Mouse (Mus musculus) neural tube, embryonic 13.5 days (tissue): ENCODE results near the gene Pakap. TPM values are rescaled to one million over a fixed set of nuclear protein-coding genes. Genes with fewer than 3 reads are reported as not detected.

Source experiments
- ATAC-seq: fragments of 200-750 bp; cut with Nextera tagmentation; 2 replicates; pipeline ENCODE4 v1.8.0; 2017; ENCODE audit warnings: low read depth, mild to moderate bottlenecking, moderate TSS enrichment, moderate library complexity
- H3K27ac ChIP-seq: fragments of 300-500 bp; sonication (generic); replicated peaks from 2 replicates; pipeline ENCODE4 v1.5.1; 2015; ENCODE audit warnings: moderate library complexity, mild to moderate bottlenecking, inconsistent platforms
- H3K27me3 ChIP-seq: fragments of 300-500 bp; sonication (generic); 2 replicates; pipeline ENCODE4 v1.6.1; 2015; ENCODE audit warnings: mild to moderate bottlenecking, inconsistent platforms
- H3K36me3 ChIP-seq: fragments of 300-500 bp; sonication (generic); 2 replicates; pipeline ENCODE4 v1.6.1; 2015; ENCODE audit warnings: mild to moderate bottlenecking, inconsistent platforms
- H3K4me1 ChIP-seq: fragments of 300-500 bp; sonication (generic); replicated peaks from 2 replicates; pipeline ENCODE4 v1.6.1; 2015; ENCODE audit warnings: inconsistent platforms
- H3K4me2 ChIP-seq: fragments of 300-500 bp; sonication (generic); 2 replicates; pipeline ENCODE4 v1.6.1; 2015; ENCODE audit warnings: inconsistent platforms, mild to moderate bottlenecking, moderate library complexity
- H3K4me3 ChIP-seq: fragments of 300-500 bp; sonication (generic); 2 replicates; pipeline ENCODE4 v1.5.1; 2015; ENCODE audit warnings: mild to moderate bottlenecking, inconsistent platforms
- H3K9ac ChIP-seq: fragments of 300-500 bp; sonication (generic); 2 replicates; pipeline ENCODE4 v1.6.1; 2015; ENCODE audit warnings: moderate library complexity, mild to moderate bottlenecking, inconsistent platforms
- H3K9me3 ChIP-seq: fragments of 300-500 bp; sonication (generic); 2 replicates; pipeline ENCODE4 v1.6.1; 2016; ENCODE audit warnings: inconsistent platforms
- WGBS: fragments of 180-500 bp; shearing (Covaris S2); methylation state at CpG from one replicate; pipeline ENCODE4 v1.1.7; 2015; 5-methylcytosine and 5-hydroxymethylcytosine counted together
- polyA plus RNA-seq: library from polyadenylated mRNA; unstranded; fragments of >200 nt; fragmentation: Nextera tagmentation; extraction: Ambion mirVana; gene quantifications from 2 replicates; pipeline ENCODE4 v1.2.1, GENCODE M21; 2015

Pakap gene
- polyA plus RNA-seq, 1 experiment from 2014 or later: 9.1 TPM

- H3K4me1 ChIP-seq: 0 out of 2 replicates have a peak, but pooled peaks cover 5% of the 10 kb centered on the region
- no peak overlapping the region for H3K27ac ChIP-seq
- no peaks in the 10 kb centered on the region for H3K36me3 ChIP-seq
- no peak overlapping the region for H3K4me2 ChIP-seq
- H3K27me3 ChIP-seq: no peaks in the 10 kb centered on the region
- WGBS: 95% methylated on average over 2 of the region's 2 CpGs
- ATAC-seq: no peak
- H3K9me3 ChIP-seq: no peaks in the 10 kb centered on the region
- H3K9ac ChIP-seq: no peak overlapping the region
- H3K4me3 ChIP-seq: no peak overlapping the region
These were observed 10.9 kb upstream of the Pakap start for GRCm38 (mm10) chr4:57557102-57557501.

DNA sequence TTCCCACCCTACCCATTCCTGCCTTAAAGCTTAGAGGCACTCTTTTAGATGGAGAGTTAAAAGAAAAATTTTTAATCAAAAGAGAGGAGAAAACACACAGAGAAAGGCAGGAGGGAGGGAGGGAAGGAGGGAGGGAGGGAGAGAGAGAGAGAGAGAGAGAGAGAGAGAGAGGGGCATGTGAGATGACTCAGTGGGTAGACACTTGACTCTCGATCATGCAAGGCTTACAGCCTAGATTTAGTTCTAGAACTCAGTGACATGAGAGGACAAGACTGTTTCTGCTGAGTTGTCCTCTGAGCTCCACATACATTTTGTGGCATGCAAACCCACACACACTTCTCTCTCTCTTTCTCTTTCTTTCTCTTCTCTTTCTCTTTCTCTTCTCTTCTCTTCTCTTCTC, 8.5 kb upstream of the Pakap start:
- ATAC-seq: no peak
- Histone ChIP-seq H3K4me1 (0 out of 2 replicates have a peak, but pooled peaks cover 5% of the 10 kb centered on the region), H3K4me3 (no peak overlapping the region), H3K9me3 (no peaks in the 10 kb centered on the region), H3K27me3 (no peaks in the 10 kb centered on the region), H3K4me2 (no peak overlapping the region), H3K27ac (no peak overlapping the region), H3K9ac (no peak overlapping the region), H3K36me3 (no peaks in the 10 kb centered on the region)
- WGBS: 77% methylated on average over 1 of the region's 1 CpGs

DNA sequence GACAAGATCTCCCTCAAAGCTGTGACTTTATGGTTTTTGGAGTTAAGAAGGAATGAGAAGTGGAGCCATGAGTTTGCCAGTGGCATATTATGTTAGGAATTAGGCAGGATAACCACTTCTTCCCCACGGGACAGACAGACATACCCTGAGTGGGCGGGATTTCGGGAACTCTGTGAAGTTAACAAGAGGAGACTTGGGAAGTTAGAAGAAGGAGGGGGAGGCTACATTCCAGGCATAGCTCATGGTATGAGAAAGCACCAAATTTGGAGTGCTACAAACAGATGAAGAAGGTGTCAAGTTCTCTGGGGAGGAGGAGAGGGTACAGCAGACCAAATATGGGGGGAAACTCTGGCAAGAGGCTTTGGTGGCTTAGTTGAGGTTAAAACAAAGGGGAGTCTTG, 8.0 kb upstream of the Pakap start:
- Histone ChIP-seq H3K4me1 (0 out of 2 replicates have a peak, but pooled peaks cover 5% of the 10 kb centered on the region), H3K4me2 (no peak overlapping the region), H3K9ac (no peak overlapping the region), H3K36me3 (no peaks in the 10 kb centered on the region), H3K27ac (no peak overlapping the region), H3K9me3 (no peaks in the 10 kb centered on the region), H3K4me3 (no peak overlapping the region), H3K27me3 (no peaks in the 10 kb centered on the region)
- WGBS: 74% methylated on average over 3 of the region's 3 CpGs
- ATAC-seq: no peak

GRCm38 (mm10) chr4:57561055-57561454, 6.9 kb upstream of the Pakap start:
- no peak overlapping the region for H3K4me3 ChIP-seq
- H3K27me3 ChIP-seq: 0 out of 2 replicates have a peak, but pooled peaks cover 3% of the 10 kb centered on the region
- H3K27ac ChIP-seq: no peak overlapping the region
- H3K9me3 ChIP-seq: no peaks in the 10 kb centered on the region
- 0 out of 2 replicates have a peak, but pooled peaks cover 4% of the 10 kb centered on the region for H3K4me1 ChIP-seq
- H3K4me2 ChIP-seq: no peak overlapping the region
- no peak overlapping the region for H3K9ac ChIP-seq
- 74% methylated on average over 6 of the region's 6 CpGs for WGBS
- H3K36me3 ChIP-seq: no peaks in the 10 kb centered on the region
- no peak for ATAC-seq

DNA sequence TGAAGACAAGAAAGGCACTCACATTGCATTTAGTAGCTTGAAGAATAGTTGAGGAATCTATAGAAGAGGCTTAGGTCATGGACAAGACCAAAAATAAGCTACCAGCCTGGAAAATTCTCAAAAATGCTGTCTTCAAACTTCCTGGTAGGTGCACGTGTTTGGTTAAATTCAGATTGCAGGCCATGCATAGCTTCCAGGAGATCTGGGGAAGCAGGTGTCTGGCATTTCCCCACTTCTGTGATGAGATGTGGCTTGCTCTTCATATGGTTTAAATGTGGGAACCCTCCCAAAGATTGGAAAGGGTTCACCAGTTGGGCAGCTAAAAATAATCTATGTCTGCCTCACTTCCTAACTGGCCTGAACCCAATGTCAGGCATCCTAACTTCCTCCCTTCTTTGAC, 2.7 kb upstream of the Pakap start:
- H3K27me3 ChIP-seq: peaks cover 24% of the 10 kb centered on the region
- no peak overlapping the region for H3K9ac ChIP-seq
- H3K36me3 ChIP-seq: no peaks in the 10 kb centered on the region
- no peak for ATAC-seq
- no peak overlapping the region for H3K4me2 ChIP-seq
- 87% methylated on average over 1 of the region's 1 CpGs for whole genome bisulfite sequencing
- H3K4me1 ChIP-seq: peaks cover 16% of the 10 kb centered on the region
- H3K4me3 ChIP-seq: no peak overlapping the region
- H3K9me3 ChIP-seq: no peaks in the 10 kb centered on the region
- no peak overlapping the region for H3K27ac ChIP-seq

GRCm38 (mm10) chr4:57565811-57566210, 2.2 kb upstream of the Pakap start:
- Histone ChIP-seq H3K4me1 (peaks cover 16% of the 10 kb centered on the region), H3K4me2 (no peak overlapping the region), H3K4me3 (no peak overlapping the region), H3K27ac (no peak overlapping the region), H3K27me3 (peaks cover 24% of the 10 kb centered on the region), H3K9ac (no peak overlapping the region), H3K9me3 (no peaks in the 10 kb centered on the region), H3K36me3 (no peaks in the 10 kb centered on the region)
- 57% methylated on average over 2 of the region's 2 CpGs for WGBS
- ATAC-seq: no peak

- Histone ChIP-seq H3K4me3 (peak overlapping the region; percentile 45), H3K9ac (peak overlapping the region; percentile 68), H3K27ac (peak overlapping the region; percentile 47), H3K4me2 (peak overlapping the region; percentile 75), H3K36me3 (no peaks in the 10 kb centered on the region), H3K4me1 (peaks cover 16% of the 10 kb centered on the region), H3K9me3 (no peaks in the 10 kb centered on the region), H3K27me3 (peaks cover 24% of the 10 kb centered on the region)
- peak; percentile 74 for ATAC-seq
- WGBS: 53% methylated on average over 18 of the region's 19 CpGs
These were observed 489 bp downstream of the Pakap start for GRCm38 (mm10) chr4:57568268-57569068.

- peak overlapping the region; percentile 68 for H3K9ac ChIP-seq
- H3K4me1 ChIP-seq: peaks cover 16% of the 10 kb centered on the region
- peak overlapping the region; percentile 75 for H3K4me2 ChIP-seq
- no peak for ATAC-seq
- H3K9me3 ChIP-seq: no peaks in the 10 kb centered on the region
- no peaks in the 10 kb centered on the region for H3K36me3 ChIP-seq
- WGBS: 86% methylated on average over 4 of the region's 4 CpGs
- H3K27ac ChIP-seq: no peak overlapping the region
- H3K4me3 ChIP-seq: peak overlapping the region; percentile 45
- peaks cover 24% of the 10 kb centered on the region for H3K27me3 ChIP-seq
These were observed 1.0 kb downstream of the Pakap start for GRCm38 (mm10) chr4:57569069-57569355.

DNA sequence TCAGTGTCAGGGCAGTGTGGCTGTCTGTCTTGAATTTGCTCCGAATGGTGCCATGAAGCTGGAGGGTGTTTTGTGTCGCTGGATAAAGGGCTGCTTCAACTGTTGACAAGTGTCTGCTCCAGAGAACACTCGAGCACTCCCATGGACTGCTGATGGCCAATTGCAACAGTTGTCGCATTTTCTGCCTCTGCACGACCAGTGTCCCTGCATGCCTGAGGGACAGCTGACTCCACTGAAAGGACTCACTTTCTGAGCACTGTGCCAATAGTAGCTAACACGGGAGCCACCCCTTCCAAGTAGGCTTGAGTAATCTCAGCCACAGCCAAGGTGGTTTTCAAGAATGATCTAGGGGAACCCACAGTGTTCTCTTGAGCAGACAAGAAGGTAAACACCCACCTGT, 1.7 kb downstream of the Pakap start:
- no peak overlapping the region for H3K4me3 ChIP-seq
- no peaks in the 10 kb centered on the region for H3K36me3 ChIP-seq
- peak overlapping the region; percentile 75 for H3K4me2 ChIP-seq
- H3K27me3 ChIP-seq: peaks cover 24% of the 10 kb centered on the region
- ATAC-seq: no peak
- no peak overlapping the region for H3K9ac ChIP-seq
- 70% methylated on average over 6 of the region's 6 CpGs for WGBS
- H3K9me3 ChIP-seq: no peaks in the 10 kb centered on the region
- peaks cover 16% of the 10 kb centered on the region for H3K4me1 ChIP-seq
- no peak overlapping the region for H3K27ac ChIP-seq

GRCm38 (mm10) chr4:57570229-57570628, 2.2 kb downstream of the Pakap start:
- Histone ChIP-seq H3K4me3 (no peak overlapping the region), H3K27ac (no peak overlapping the region), H3K9ac (no peak overlapping the region), H3K27me3 (peaks cover 24% of the 10 kb centered on the region), H3K4me1 (peaks cover 16% of the 10 kb centered on the region), H3K4me2 (no peak overlapping the region), H3K9me3 (no peaks in the 10 kb centered on the region), H3K36me3 (no peaks in the 10 kb centered on the region)
- ATAC-seq: no peak
- WGBS: 61% methylated on average over 3 of the region's 3 CpGs

DNA sequence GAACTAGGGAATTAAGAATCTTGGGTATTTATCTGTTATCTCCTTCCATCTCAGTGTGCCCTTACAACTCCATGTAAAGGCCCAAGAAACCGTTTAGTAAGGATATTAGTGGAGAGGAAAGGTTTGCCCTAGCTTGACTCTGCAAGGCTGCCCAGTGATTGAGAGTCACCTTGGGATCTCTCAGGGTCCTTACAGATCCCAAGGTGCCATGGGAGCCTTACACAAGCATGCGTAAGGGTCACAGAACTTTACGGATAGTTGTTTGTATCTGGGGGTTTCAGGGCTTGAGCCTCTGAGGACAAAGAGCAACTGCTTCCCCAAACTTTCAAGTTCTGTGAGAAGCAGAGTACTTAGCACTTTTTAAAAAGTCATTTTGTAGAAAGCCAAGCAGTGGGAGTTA, 6.2 kb downstream of the Pakap start:
- Histone ChIP-seq H3K27ac (no peak overlapping the region), H3K27me3 (peaks cover under 1% of the 10 kb centered on the region; the same call in 1 of the 2 replicates), H3K9me3 (no peaks in the 10 kb centered on the region), H3K4me3 (no peak overlapping the region), H3K4me1 (no peaks in the 10 kb centered on the region), H3K9ac (no peak overlapping the region), H3K4me2 (no peak overlapping the region), H3K36me3 (no peaks in the 10 kb centered on the region)
- 91% methylated on average over 3 of the region's 3 CpGs for WGBS
- no peak for ATAC-seq

DNA sequence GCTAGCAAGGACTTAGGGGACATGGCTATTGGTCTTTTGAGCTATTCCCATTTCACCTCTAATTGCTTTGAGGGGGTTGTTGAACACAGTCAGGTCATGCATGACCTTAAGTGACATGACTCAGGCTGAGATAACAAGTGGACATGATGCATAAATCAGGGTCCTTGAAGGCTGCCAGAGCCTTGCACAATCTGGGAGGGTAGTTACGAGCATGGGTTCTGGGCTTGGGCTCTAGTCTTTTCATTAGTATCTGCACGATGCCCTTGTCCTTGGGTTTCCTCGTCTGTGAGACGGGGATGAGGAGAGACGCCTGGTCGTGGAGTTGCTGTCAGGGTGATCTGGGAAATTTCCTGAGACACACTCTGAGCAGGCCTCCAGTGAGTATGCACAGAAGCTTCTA, 6.7 kb downstream of the Pakap start:
- 91% methylated on average over 6 of the region's 6 CpGs for WGBS
- no peaks in the 10 kb centered on the region; the same call in 1 of the 2 replicates for H3K27me3 ChIP-seq
- no peak overlapping the region for H3K4me2 ChIP-seq
- ATAC-seq: no peak
- H3K4me3 ChIP-seq: no peak overlapping the region
- no peak overlapping the region for H3K27ac ChIP-seq
- no peak overlapping the region for H3K9ac ChIP-seq
- H3K36me3 ChIP-seq: no peaks in the 10 kb centered on the region
- H3K9me3 ChIP-seq: no peaks in the 10 kb centered on the region
- no peaks in the 10 kb centered on the region for H3K4me1 ChIP-seq

- Histone ChIP-seq H3K4me1 (no peaks in the 10 kb centered on the region), H3K36me3 (no peaks in the 10 kb centered on the region), H3K4me3 (no peak overlapping the region), H3K9ac (no peak overlapping the region), H3K27ac (no peak overlapping the region), H3K27me3 (no peaks in the 10 kb centered on the region), H3K9me3 (0 out of 2 replicates have a peak, but pooled peaks cover 4% of the 10 kb centered on the region), H3K4me2 (no peak overlapping the region)
- 79% methylated on average over 5 of the region's 5 CpGs for WGBS
- no peak for ATAC-seq
These were observed 7.7 kb downstream of the Pakap start for GRCm38 (mm10) chr4:57575686-57576085.
